Mouse (Mus musculus): ENCODE data around the gene 4933400A11Rik. TPM values are rescaled to one million over a fixed set of nuclear protein-coding genes. Genes with fewer than 3 reads are reported as not detected.

Gene 4933400A11Rik
- polyA plus RNA-seq, 1 experiment from 2014 or later: not detected

- WGBS: 24% methylated on average over 4 of the region's 4 CpGs
- DNase-seq (ENCODE audit: low spot score) (no peak), ATAC-seq (no peak)
- Histone ChIP-seq H3K9ac (ENCODE audit: low read length) (no peak overlapping the region), H3K4me2 (ENCODE audit: low read length) (no peak overlapping the region), H3K4me1 (ENCODE audit: control insufficient read depth, insufficient read depth, low read length) (no peaks in the 10 kb centered on the region), H3K9me3 (replicated peaks; ENCODE audit: control insufficient read depth, low read length) (no peaks in the 10 kb centered on the region), H3K4me3 (ENCODE audit: low read depth, low read length) (no peak overlapping the region), H3K27ac (ENCODE audit: low read depth, low read length) (no peak overlapping the region), H3K27me3 (replicated peaks; ENCODE audit: control insufficient read depth, insufficient read depth, low read length) (no peaks in the 10 kb centered on the region), H3K36me3 (ENCODE audit: control insufficient read depth, insufficient read depth, low read length) (no peaks in the 10 kb centered on the region)
Observed at GRCm38 (mm10) chrX:169800238-169800637, 20.8 kb upstream of the 4933400A11Rik start.

GRCm38 (mm10) chrX:169798987-169799680, 19.7 kb upstream of the 4933400A11Rik start:
- Histone ChIP-seq H3K9me3 (replicated peaks; ENCODE audit: control insufficient read depth, low read length) (no peaks in the 10 kb centered on the region), H3K36me3 (ENCODE audit: control insufficient read depth, insufficient read depth, low read length) (no peaks in the 10 kb centered on the region), H3K27me3 (replicated peaks; ENCODE audit: control insufficient read depth, insufficient read depth, low read length) (no peaks in the 10 kb centered on the region), H3K27ac (ENCODE audit: low read depth, low read length) (no peak overlapping the region), H3K9ac (ENCODE audit: low read length) (peak overlapping the region; percentile 32), H3K4me1 (ENCODE audit: control insufficient read depth, insufficient read depth, low read length) (no peaks in the 10 kb centered on the region), H3K4me2 (ENCODE audit: low read length) (peak overlapping the region; percentile 30), H3K4me3 (ENCODE audit: low read depth, low read length) (peak overlapping the region; percentile 19)
- peak; percentile 76 for DNase-seq (ENCODE audit: low spot score)
- WGBS: 7% methylated on average over 11 of the region's 11 CpGs
- ATAC-seq: peak; percentile 61

- H3K36me3 ChIP-seq (ENCODE audit: control insufficient read depth, insufficient read depth, low read length): no peaks in the 10 kb centered on the region
Observed at GRCm38 (mm10) chrX:169797148-169797547, 17.7 kb upstream of the 4933400A11Rik start.

GRCm38 (mm10) chrX:169794831-169795311, 15.4 kb upstream of the 4933400A11Rik start:
- H3K9ac ChIP-seq (ENCODE audit: low read length): no peak overlapping the region
- no peaks in the 10 kb centered on the region for H3K36me3 ChIP-seq (ENCODE audit: control insufficient read depth, insufficient read depth, low read length)
- no peaks in the 10 kb centered on the region for H3K27me3 ChIP-seq (replicated peaks; ENCODE audit: control insufficient read depth, insufficient read depth, low read length)
- 62% methylated on average over 7 of the region's 7 CpGs for WGBS
- no peaks in the 10 kb centered on the region for H3K4me1 ChIP-seq (ENCODE audit: control insufficient read depth, insufficient read depth, low read length)
- H3K27ac ChIP-seq (ENCODE audit: low read depth, low read length): no peak overlapping the region
- H3K4me3 ChIP-seq (ENCODE audit: low read depth, low read length): no peak overlapping the region
- ATAC-seq (no peak), DNase-seq (ENCODE audit: low spot score) (no peak)
- no peak overlapping the region for H3K4me2 ChIP-seq (ENCODE audit: low read length)
- H3K9me3 ChIP-seq (replicated peaks; ENCODE audit: control insufficient read depth, low read length): no peaks in the 10 kb centered on the region

More at GRCm38 (mm10) chrX:169797148-169797547, 17.7 kb upstream of the 4933400A11Rik start:
- Histone ChIP-seq H3K4me2 (ENCODE audit: low read length) (no peak overlapping the region), H3K9me3 (replicated peaks; ENCODE audit: control insufficient read depth, low read length) (no peaks in the 10 kb centered on the region), H3K4me1 (ENCODE audit: control insufficient read depth, insufficient read depth, low read length) (no peaks in the 10 kb centered on the region), H3K27me3 (replicated peaks; ENCODE audit: control insufficient read depth, insufficient read depth, low read length) (no peaks in the 10 kb centered on the region), H3K27ac (ENCODE audit: low read depth, low read length) (no peak overlapping the region), H3K4me3 (ENCODE audit: low read depth, low read length) (no peak overlapping the region), H3K9ac (ENCODE audit: low read length) (no peak overlapping the region)
- 59% methylated on average over 3 of the region's 3 CpGs for WGBS
- DNase-seq (ENCODE audit: low spot score) (no peak), ATAC-seq (no peak)

- ATAC-seq (no peak), DNase-seq (ENCODE audit: low spot score) (no peak)
- no peaks in the 10 kb centered on the region for H3K27me3 ChIP-seq (replicated peaks; ENCODE audit: control insufficient read depth, insufficient read depth, low read length)
- no peak overlapping the region for H3K4me3 ChIP-seq (ENCODE audit: low read depth, low read length)
- no peaks in the 10 kb centered on the region for H3K36me3 ChIP-seq (ENCODE audit: control insufficient read depth, insufficient read depth, low read length)
- WGBS: 70% methylated on average over 4 of the region's 4 CpGs
- H3K27ac ChIP-seq (ENCODE audit: low read depth, low read length): no peak overlapping the region
- H3K4me2 ChIP-seq (ENCODE audit: low read length): no peak overlapping the region
- no peak overlapping the region for H3K9ac ChIP-seq (ENCODE audit: low read length)
- no peaks in the 10 kb centered on the region for H3K9me3 ChIP-seq (replicated peaks; ENCODE audit: control insufficient read depth, low read length)
- no peaks in the 10 kb centered on the region for H3K4me1 ChIP-seq (ENCODE audit: control insufficient read depth, insufficient read depth, low read length)
Observed at GRCm38 (mm10) chrX:169794421-169794820, 15.0 kb upstream of the 4933400A11Rik start.

- Histone ChIP-seq H3K4me3 (ENCODE audit: low read depth, low read length) (no peak overlapping the region), H3K27me3 (replicated peaks; ENCODE audit: control insufficient read depth, insufficient read depth, low read length) (peaks cover 5% of the 10 kb centered on the region; the same call in 1 of the 2 replicates), H3K4me1 (ENCODE audit: control insufficient read depth, insufficient read depth, low read length) (no peaks in the 10 kb centered on the region), H3K27ac (ENCODE audit: low read depth, low read length) (no peak overlapping the region), H3K36me3 (ENCODE audit: control insufficient read depth, insufficient read depth, low read length) (no peaks in the 10 kb centered on the region), H3K9me3 (replicated peaks; ENCODE audit: control insufficient read depth, low read length) (no peaks in the 10 kb centered on the region), H3K4me2 (ENCODE audit: low read length) (no peak overlapping the region), H3K9ac (ENCODE audit: low read length) (no peak overlapping the region)
- peak; percentile 19 for DNase-seq (ENCODE audit: low spot score)
- ATAC-seq: peak; percentile 62
- WGBS: 11% methylated on average over 1 of the region's 1 CpGs
Observed at GRCm38 (mm10) chrX:169792879-169793278, 13.4 kb upstream of the 4933400A11Rik start.

- DNase-seq (ENCODE audit: low spot score) (no peak), ATAC-seq (no peak)
- Histone ChIP-seq H3K9ac (ENCODE audit: low read length) (no peak overlapping the region), H3K9me3 (replicated peaks; ENCODE audit: control insufficient read depth, low read length) (no peaks in the 10 kb centered on the region), H3K4me3 (ENCODE audit: low read depth, low read length) (no peak overlapping the region), H3K4me1 (ENCODE audit: control insufficient read depth, insufficient read depth, low read length) (no peaks in the 10 kb centered on the region), H3K4me2 (ENCODE audit: low read length) (no peak overlapping the region), H3K27me3 (replicated peaks; ENCODE audit: control insufficient read depth, insufficient read depth, low read length) (peaks cover 5% of the 10 kb centered on the region; the same call in 1 of the 2 replicates), H3K36me3 (ENCODE audit: control insufficient read depth, insufficient read depth, low read length) (no peaks in the 10 kb centered on the region), H3K27ac (ENCODE audit: low read depth, low read length) (no peak overlapping the region)
- 81% methylated on average over 5 of the region's 5 CpGs for WGBS
Observed at GRCm38 (mm10) chrX:169789702-169790101, 10.3 kb upstream of the 4933400A11Rik start.

- DNase-seq (ENCODE audit: low spot score) (no peak), ATAC-seq (no peak)
- H3K27ac ChIP-seq (ENCODE audit: low read depth, low read length): no peak overlapping the region
- 78% methylated on average over 3 of the region's 3 CpGs for WGBS
- no peak overlapping the region for H3K4me3 ChIP-seq (ENCODE audit: low read depth, low read length)
- no peaks in the 10 kb centered on the region for H3K36me3 ChIP-seq (ENCODE audit: control insufficient read depth, insufficient read depth, low read length)
- no peak overlapping the region for H3K9ac ChIP-seq (ENCODE audit: low read length)
- H3K4me1 ChIP-seq (ENCODE audit: control insufficient read depth, insufficient read depth, low read length): no peaks in the 10 kb centered on the region
- no peak overlapping the region for H3K4me2 ChIP-seq (ENCODE audit: low read length)
- H3K9me3 ChIP-seq (replicated peaks; ENCODE audit: control insufficient read depth, low read length): no peaks in the 10 kb centered on the region
- no peaks in the 10 kb centered on the region for H3K27me3 ChIP-seq (replicated peaks; ENCODE audit: control insufficient read depth, insufficient read depth, low read length)
Observed at GRCm38 (mm10) chrX:169758001-169758400, 21.4 kb downstream of the 4933400A11Rik start.

GRCm38 (mm10) chrX:169735387-169735969, 44.0 kb downstream of the 4933400A11Rik start:
- H3K4me1 ChIP-seq (ENCODE audit: control insufficient read depth, insufficient read depth, low read length): no peaks in the 10 kb centered on the region
- no peak overlapping the region for H3K4me3 ChIP-seq (ENCODE audit: low read depth, low read length)
- DNase-seq (ENCODE audit: low spot score): peak; percentile 4
- H3K4me2 ChIP-seq (ENCODE audit: low read length): no peak overlapping the region
- H3K27me3 ChIP-seq (replicated peaks; ENCODE audit: control insufficient read depth, insufficient read depth, low read length): no peaks in the 10 kb centered on the region; the same call in 1 of the 2 replicates
- 42% methylated on average over 3 of the region's 3 CpGs for WGBS
- H3K36me3 ChIP-seq (ENCODE audit: control insufficient read depth, insufficient read depth, low read length): no peaks in the 10 kb centered on the region
- H3K9me3 ChIP-seq (replicated peaks; ENCODE audit: control insufficient read depth, low read length): no peaks in the 10 kb centered on the region
- no peak overlapping the region for H3K9ac ChIP-seq (ENCODE audit: low read length)
- no peak for ATAC-seq
- H3K27ac ChIP-seq (ENCODE audit: low read depth, low read length): no peak overlapping the region
